Comparison of ENCODE assay signal across 27 mouse cellular contexts in genomic region chr13:43495645-43496044, GRCm38 (mm10). TPM values are rescaled to one million over a fixed set of nuclear protein-coding genes. Genes with fewer than 3 reads are reported as not detected.
DNase-seq lines count a peak whose midpoint lies in the region; ATAC-seq and TF ChIP-seq lines count a peak whose summit lies in the region.
"Had no signal": no experiment of that assay in that cellular context is flagged by ENCODE, and none has a peak within 500 bp of the region (broad histone marks: within the 10 kb centered on the region; RNA-seq: fewer than 3 reads in every experiment).

No protein-coding gene starts in this region.

- no peak overlapping the region for H3K4me2 ChIP-seq in forebrain, postnatal 0 days (ENCODE audit: low read depth)
- H3K4me2 ChIP-seq in forebrain, embryonic 13.5 days = no peak overlapping the region
- H3K4me2 ChIP-seq in midbrain, postnatal 0 days (ENCODE audit: low read depth, low read length, poor library complexity, severe bottlenecking) = no peak overlapping the region
- H3K4me2 ChIP-seq: embryonic facial prominence, embryonic 13.5 days; embryonic facial prominence, embryonic 15.5 days; forebrain, embryonic 12.5 days; forebrain, embryonic 15.5 days had no signal

- H3K4me1 ChIP-seq in forebrain, postnatal 0 days (ENCODE audit: insufficient read depth) = no peaks in the 10 kb centered on the region; the same call in 1 of the 2 replicates
- 0 out of 2 replicates have a peak, but pooled peaks cover 6% of the 10 kb centered on the region for H3K4me1 ChIP-seq in forebrain, embryonic 13.5 days
- no peaks in the 10 kb centered on the region for H3K4me1 ChIP-seq in midbrain, postnatal 0 days (ENCODE audit: insufficient read depth, low read length)

- H3K36me3 ChIP-seq in forebrain, postnatal 0 days (ENCODE audit: insufficient read depth) = no peaks in the 10 kb centered on the region
- H3K36me3 ChIP-seq in forebrain, embryonic 13.5 days (ENCODE audit: poor library complexity, severe bottlenecking) = no peaks in the 10 kb centered on the region
- H3K36me3 ChIP-seq in midbrain, postnatal 0 days (ENCODE audit: insufficient read depth, low read length) = no peaks in the 10 kb centered on the region
- H3K36me3 ChIP-seq: embryonic facial prominence, embryonic 13.5 days; embryonic facial prominence, embryonic 15.5 days; forebrain, embryonic 10.5 days; forebrain, embryonic 12.5 days; forebrain, embryonic 15.5 days; G1E had no signal

- no peak for ATAC-seq in forebrain, postnatal 0 days
- no peak for ATAC-seq in forebrain, embryonic 13.5 days
- ATAC-seq in midbrain, postnatal 0 days (ENCODE audit: low FRiP score) = no peak
- ATAC-seq: activated CD4-positive, CD25-positive, alpha-beta regulatory T cell, adult 4 months; CD4-positive, CD25-positive, alpha-beta regulatory T cell, adult 4 months; forebrain, embryonic 15.5 days; Patski had no signal

- H3K9me3 ChIP-seq in forebrain, postnatal 0 days (ENCODE audit: low read length) = no peaks in the 10 kb centered on the region
- H3K9me3 ChIP-seq in forebrain, embryonic 13.5 days (replicated peaks) = no peaks in the 10 kb centered on the region
- no peaks in the 10 kb centered on the region for H3K9me3 ChIP-seq in midbrain, postnatal 0 days (ENCODE audit: low read length)
- H3K9me3 ChIP-seq: embryonic facial prominence, embryonic 15.5 days; forebrain, embryonic 10.5 days; forebrain, embryonic 15.5 days had no signal

- no peak for TF ChIP-seq CTCF in forebrain, postnatal 0 days (IDR thresholded peaks at IDR 0.05; ENCODE audit: low read depth)
- no peak for TF ChIP-seq CTCF in left cerebral cortex, adult 2 months (IDR thresholded peaks at IDR 0.05)
- no peak for TF ChIP-seq CTCF in midbrain, postnatal 0 days (IDR thresholded peaks at IDR 0.05)

- no peaks in the 10 kb centered on the region for H3K27me3 ChIP-seq in forebrain, postnatal 0 days (ENCODE audit: insufficient read depth, low read length)
- H3K27me3 ChIP-seq in forebrain, embryonic 13.5 days = no peaks in the 10 kb centered on the region
- H3K27me3 ChIP-seq in midbrain, postnatal 0 days (ENCODE audit: insufficient read depth, low read length) = no peaks in the 10 kb centered on the region
- H3K27me3 ChIP-seq: CH12.LX; embryonic facial prominence, embryonic 13.5 days; embryonic facial prominence, embryonic 15.5 days; forebrain, embryonic 12.5 days; forebrain, embryonic 15.5 days; Patski had no signal

- H3K27ac ChIP-seq in forebrain, postnatal 0 days (ENCODE audit: low read depth, low read length) = peak overlapping the region; percentile 2; the same call in 1 of the 2 replicates
- no peak overlapping the region for H3K27ac ChIP-seq in forebrain, embryonic 13.5 days
- H3K27ac ChIP-seq in left cerebral cortex, adult 2 months = peak overlapping the region; percentile 47; the same call in 1 of the 2 replicates
- H3K27ac ChIP-seq in midbrain, postnatal 0 days (ENCODE audit: low read depth, low read length) = no peak overlapping the region
- H3K27ac ChIP-seq: embryonic facial prominence, embryonic 13.5 days; embryonic facial prominence, embryonic 15.5 days; forebrain, embryonic 10.5 days; forebrain, embryonic 12.5 days; forebrain, embryonic 15.5 days had no signal

- no peak overlapping the region for H3K9ac ChIP-seq in forebrain, postnatal 0 days
- no peak overlapping the region for H3K9ac ChIP-seq in forebrain, embryonic 13.5 days
- no peak overlapping the region for H3K9ac ChIP-seq in midbrain, postnatal 0 days (replicated peaks; ENCODE audit: low read length, poor library complexity, severe bottlenecking)
- H3K9ac ChIP-seq: embryonic facial prominence, embryonic 13.5 days; embryonic facial prominence, embryonic 15.5 days; forebrain, embryonic 12.5 days; forebrain, embryonic 15.5 days had no signal

- no peak for DNase-seq in forebrain, postnatal 0 days
- no peak for DNase-seq in left cerebral cortex, adult 2 months (ENCODE audit: extremely low spot score in 1 of 2, low spot score in 2 of 2)
- no peak for DNase-seq in left cerebral cortex, postnatal 4 days
- DNase-seq in midbrain, postnatal 0 days (ENCODE audit: low spot score) = no peak
- DNase-seq: adrenal gland, adult 8-10 months; adrenal gland, postnatal 14 days; adrenal gland, postnatal 36 days; B cell, adult 2 months; cerebellum, adult 11 months; cerebellum, adult 18-20 months; cerebellum, adult 8-10 months; cerebellum, adult 9-11 months; cerebellum, postnatal 14 days; cerebellum, postnatal 36 days; embryo, embryonic 11 days had no signal

- intact Hi-C loops in left cerebral cortex, adult 2 months (cut with DNase I) = no loop called here
- intact Hi-C loops in left cerebral cortex, postnatal 4 days (cut with DNase I) = no loop called here

- no peak overlapping the region for H3K4me3 ChIP-seq in forebrain, postnatal 0 days (ENCODE audit: low read depth, low read length)
- no peak overlapping the region for H3K4me3 ChIP-seq in forebrain, embryonic 13.5 days
- H3K4me3 ChIP-seq in left cerebral cortex, adult 2 months = no peak overlapping the region
- H3K4me3 ChIP-seq in midbrain, postnatal 0 days (ENCODE audit: low read depth, low read length) = no peak overlapping the region
- H3K4me3 ChIP-seq: embryonic facial prominence, embryonic 13.5 days; embryonic facial prominence, embryonic 15.5 days; erythroblast, embryonic 14.5 days; forebrain, embryonic 10.5 days; forebrain, embryonic 12.5 days; forebrain, embryonic 15.5 days had no signal

- 77% methylated on average over 7 of the region's 7 CpGs for WGBS in forebrain, postnatal 0 days
- WGBS in forebrain, embryonic 13.5 days = 91% methylated on average over 7 of the region's 7 CpGs
- WGBS in midbrain, postnatal 0 days = 93% methylated on average over 7 of the region's 7 CpGs

RNA-seq across cellular contexts. Expression of gene Ranbp9, which starts 14.6 kb away (rescaled TPM):
- total RNA-seq in forebrain, postnatal 0 days (2014; rRNA removed) = 44.8 and 44.9 TPM in 2 replicates
- polyA plus RNA-seq in forebrain, postnatal 0 days (2015; fragmentation: Nextera tagmentation; extraction: Ambion mirVana) = 8.1 and 9.3 TPM in 2 replicates
- 12.4 and 12.7 TPM in 2 replicates for polyA plus RNA-seq in forebrain, embryonic 13.5 days (2015; fragmentation: Nextera tagmentation; extraction: Ambion mirVana)
- total RNA-seq in left cerebral cortex, adult 2 months (2021) = 100 to 1,000 TPM; 102 to 105 TPM
- total RNA-seq in left cerebral cortex, postnatal 4 days (2021) = 10 to 100 TPM; 64.7 to 66.3 TPM
- total RNA-seq in midbrain, postnatal 0 days (2014; rRNA removed) = 43.7 and 51.5 TPM in 2 replicates
- 9.7 and 11.7 TPM in 2 replicates for polyA plus RNA-seq in midbrain, postnatal 0 days (2015; fragmentation: Nextera tagmentation; extraction: Ambion mirVana)

Comparison
In these comparisons a context has a peak if more than half of its experiments do, and no peak if none do; other contexts are left out.
1. H3K27ac ChIP-seq: peak in forebrain, postnatal 0 days (single experiment) and left cerebral cortex, adult 2 months (single experiment); none in forebrain, embryonic 13.5 days (single experiment) and midbrain, postnatal 0 days (single experiment).